Mouse (Mus musculus) frontal cortex, postnatal 25 days (tissue): Measurements from ENCODE around the gene Paqr6.

ENCODE experiments used
- DNase-seq, 2 experiments: peaks; one replicate each; pipeline ENCODE4 v3.0.0; 2022; ENCODE audit warnings: low spot score in 2 of 2

Paqr6 gene

GRCm38 (mm10) chr3:88409741-88410644, 45.6 kb downstream of the Paqr6 start, which contains the start of gene Pmf1:
Gene Pmf1 (minus strand): TSS chr3:88410331.
- peak; percentile 80 for DNase-seq

GRCm38 (mm10) chr3:88410645-88411031, 46.3 kb downstream of the Paqr6 start:
- DNase-seq, result no peak

- DNase-seq, result no peak
Observed at GRCm38 (mm10) chr3:88411681-88412080, 47.3 kb downstream of the Paqr6 start.

- DNase-seq, result no peak
Observed at GRCm38 (mm10) chr3:88412636-88413035, 48.3 kb downstream of the Paqr6 start.

GRCm38 (mm10) chr3:88415668-88416067, 51.3 kb downstream of the Paqr6 start:
- DNase-seq, result no peak

GRCm38 (mm10) chr3:88418016-88418415, 53.6 kb downstream of the Paqr6 start:
- DNase-seq, result no peak
